Mouse (Mus musculus) liver, postnatal 0 days (tissue): ENCODE data around the gene Gripap1. TPM values are rescaled to one million over a fixed set of nuclear protein-coding genes. Genes with fewer than 3 reads are reported as not detected.
A peak's percentile ranks its signal among the peaks of the same experiment; 100 is the strongest.

ENCODE experiments used
- ATAC-seq: fragments of 200-750 bp; cut with Nextera tagmentation; 2 replicates; pipeline ENCODE4 v1.8.0; 2017; ENCODE audit warnings: mild to moderate bottlenecking, moderate library complexity
- DNase-seq: peaks from one replicate; pipeline ENCODE4 v3.0.0-alpha.2; 2016
- H3K27ac ChIP-seq: fragments of 300-500 bp; sonication (generic); 2 replicates; pipeline ENCODE4 v1.5.1; 2014; ENCODE audit warnings: antibody characterized with exemption, moderate library complexity, mild to moderate bottlenecking, low read depth
- H3K27me3 ChIP-seq: fragments of 300-500 bp; sonication (generic); 2 replicates; pipeline ENCODE4 v1.6.1; 2014; ENCODE audit warnings: low read length, control low read depth, mixed read lengths; ENCODE audit not compliant: insufficient read depth
- H3K36me3 ChIP-seq: fragments of 300-500 bp; sonication (generic); replicated peaks from 2 replicates; pipeline ENCODE4 v1.6.1; 2014; ENCODE audit warnings: mild to moderate bottlenecking, control low read depth, low read length, moderate library complexity, mixed read lengths; ENCODE audit not compliant: insufficient read depth
- H3K4me1 ChIP-seq: fragments of 300-500 bp; sonication (generic); 2 replicates; pipeline ENCODE4 v1.6.1; 2014; ENCODE audit warnings: antibody characterized with exemption, mild to moderate bottlenecking, control low read depth; ENCODE audit not compliant: insufficient read depth
- H3K4me2 ChIP-seq: fragments of 300-500 bp; sonication (generic); 2 replicates; pipeline ENCODE4 v1.6.1; 2014; ENCODE audit warnings: low read depth, mild to moderate bottlenecking, low read length, moderate library complexity, mixed read lengths
- H3K4me3 ChIP-seq: fragments of 300-500 bp; sonication (generic); 2 replicates; pipeline ENCODE4 v1.5.1; 2014; ENCODE audit warnings: low read depth, low read length
- H3K9ac ChIP-seq: fragments of 300-500 bp; sonication (generic); replicated peaks from 2 replicates; pipeline ENCODE4 v1.6.1; 2014; ENCODE audit warnings: mild to moderate bottlenecking, moderate library complexity
- H3K9me3 ChIP-seq: fragments of 300-500 bp; sonication (generic); 2 replicates; pipeline ENCODE4 v1.6.1; 2016; ENCODE audit warnings: mild to moderate bottlenecking, control low read depth, low read length, mixed read lengths
- CTCF ChIP-seq: sonication (generic); IDR thresholded peaks from 2 replicates; pipeline ENCODE4 v1.5.1; 2016; ENCODE audit warnings: antibody characterized with exemption, low read depth
- EP300 ChIP-seq: IDR thresholded peaks from 2 replicates; pipeline ENCODE4 v1.6.1; 2016; ENCODE audit warnings: antibody characterized with exemption, low read depth, mild to moderate bottlenecking
- WGBS: fragments of 180-500 bp; shearing (Covaris S2); extraction: QIAGEN DNeasy Blood & Tissue Kit; methylation state at CpG from one replicate; pipeline ENCODE4 v1.1.7; 2014; ENCODE audit not compliant: insufficient replicate concordance; 5-methylcytosine and 5-hydroxymethylcytosine counted together
- polyA plus RNA-seq: library from polyadenylated mRNA; unstranded; fragments of >200 nt; fragmentation: Nextera tagmentation; extraction: Ambion mirVana; gene quantifications from 2 replicates; pipeline ENCODE4 v1.2.1, GENCODE M21; 2015

Gripap1 gene
- polyA plus RNA-seq, 1 experiment from 2014 or later, result 16.4 TPM

GRCm38 (mm10) chrX:7764657-7765280, 24.8 kb upstream of the Gripap1 start:
- Histone ChIP-seq H3K9me3 (no peaks in the 10 kb centered on the region), H3K4me2 (peak overlapping the region; percentile 64), H3K4me1 (peaks cover 14% of the 10 kb centered on the region; the same call in 1 of the 2 replicates), H3K27me3 (no peaks in the 10 kb centered on the region), H3K9ac (no peak overlapping the region), H3K4me3 (peak overlapping the region; percentile 62), H3K27ac (peak overlapping the region; percentile 39; the same call in 1 of the 2 replicates), H3K36me3 (peaks cover 18% of the 10 kb centered on the region)
- ATAC-seq (no peak), DNase-seq (no peak)
- WGBS, result 39% methylated on average over 9 of the region's 9 CpGs
- TF ChIP-seq CTCF, result no peak
- no peak for TF ChIP-seq EP300

- 26% methylated on average over 13 of the region's 13 CpGs for WGBS
- DNase-seq (no peak), ATAC-seq (no peak)
- peak overlapping the region; percentile 48 for H3K27ac ChIP-seq
- H3K9me3 ChIP-seq, result no peaks in the 10 kb centered on the region
- H3K27me3 ChIP-seq, result no peaks in the 10 kb centered on the region
- H3K9ac ChIP-seq, result 0 out of 2 replicates have a peak overlapping the region, but pooled peaks have one; percentile 9
- TF ChIP-seq EP300 (no peak), CTCF (no peak)
- H3K4me1 ChIP-seq, result peaks cover 14% of the 10 kb centered on the region; the same call in 1 of the 2 replicates
- peaks cover 18% of the 10 kb centered on the region for H3K36me3 ChIP-seq
- H3K4me3 ChIP-seq, result peak overlapping the region; percentile 62; the same call in 1 of the 2 replicates
- peak overlapping the region; percentile 64 for H3K4me2 ChIP-seq
These were observed 24.3 kb upstream of the Gripap1 start for GRCm38 (mm10) chrX:7765281-7765670.

GRCm38 (mm10) chrX:7765764-7766163, 23.8 kb upstream of the Gripap1 start:
- H3K4me3 ChIP-seq, result peak overlapping the region; percentile 62; the same call in 1 of the 2 replicates
- H3K27ac ChIP-seq, result peak overlapping the region; percentile 48
- no peaks in the 10 kb centered on the region for H3K27me3 ChIP-seq
- WGBS, result 17% methylated on average over 10 of the region's 11 CpGs
- H3K9ac ChIP-seq, result no peak overlapping the region
- ATAC-seq (peak; percentile 9), DNase-seq (peak; percentile 56)
- TF ChIP-seq CTCF (no peak), EP300 (no peak)
- peaks cover 14% of the 10 kb centered on the region; the same call in 1 of the 2 replicates for H3K4me1 ChIP-seq
- H3K9me3 ChIP-seq, result no peaks in the 10 kb centered on the region
- peaks cover 18% of the 10 kb centered on the region for H3K36me3 ChIP-seq
- H3K4me2 ChIP-seq, result peak overlapping the region; percentile 64

- Histone ChIP-seq H3K9ac (no peak overlapping the region), H3K9me3 (no peaks in the 10 kb centered on the region), H3K4me2 (peak overlapping the region; percentile 18; the same call in 1 of the 2 replicates), H3K4me1 (peaks cover 10% of the 10 kb centered on the region; the same call in 1 of the 2 replicates), H3K36me3 (peaks cover 25% of the 10 kb centered on the region), H3K27me3 (no peaks in the 10 kb centered on the region), H3K27ac (peak overlapping the region; percentile 44; the same call in 1 of the 2 replicates), H3K4me3 (no peak overlapping the region)
- TF ChIP-seq EP300 (0 out of 2 replicates have a peak, but pooled peaks have one; percentile 25), CTCF (no peak)
- 62% methylated on average over 7 of the region's 7 CpGs for WGBS
- ATAC-seq (no peak), DNase-seq (no peak)
These were observed 20.1 kb upstream of the Gripap1 start for GRCm38 (mm10) chrX:7769302-7770017.

- WGBS, result 44% methylated on average over 2 of the region's 2 CpGs
- no peak overlapping the region for H3K4me2 ChIP-seq
- no peaks in the 10 kb centered on the region for H3K27me3 ChIP-seq
- H3K9ac ChIP-seq, result no peak overlapping the region
- DNase-seq (peak; percentile 25), ATAC-seq (no peak)
- peaks cover 3% of the 10 kb centered on the region; the same call in 1 of the 2 replicates for H3K4me1 ChIP-seq
- no peak for TF ChIP-seq EP300
- TF ChIP-seq CTCF, result peak; percentile 56
- no peaks in the 10 kb centered on the region for H3K9me3 ChIP-seq
- H3K36me3 ChIP-seq, result peaks cover 16% of the 10 kb centered on the region
- H3K27ac ChIP-seq, result no peak overlapping the region
- no peak overlapping the region for H3K4me3 ChIP-seq
These were observed 16.8 kb upstream of the Gripap1 start for GRCm38 (mm10) chrX:7772766-7773165.
